Mouse (Mus musculus): ENCODE results near the gene Ldlrap1. TPM values are rescaled to one million over a fixed set of nuclear protein-coding genes. Genes with fewer than 3 reads are reported as not detected.

Ldlrap1 gene
- polyA plus RNA-seq (2012; rRNA removed), result 1.6 TPM in 2 replicates

DNA sequence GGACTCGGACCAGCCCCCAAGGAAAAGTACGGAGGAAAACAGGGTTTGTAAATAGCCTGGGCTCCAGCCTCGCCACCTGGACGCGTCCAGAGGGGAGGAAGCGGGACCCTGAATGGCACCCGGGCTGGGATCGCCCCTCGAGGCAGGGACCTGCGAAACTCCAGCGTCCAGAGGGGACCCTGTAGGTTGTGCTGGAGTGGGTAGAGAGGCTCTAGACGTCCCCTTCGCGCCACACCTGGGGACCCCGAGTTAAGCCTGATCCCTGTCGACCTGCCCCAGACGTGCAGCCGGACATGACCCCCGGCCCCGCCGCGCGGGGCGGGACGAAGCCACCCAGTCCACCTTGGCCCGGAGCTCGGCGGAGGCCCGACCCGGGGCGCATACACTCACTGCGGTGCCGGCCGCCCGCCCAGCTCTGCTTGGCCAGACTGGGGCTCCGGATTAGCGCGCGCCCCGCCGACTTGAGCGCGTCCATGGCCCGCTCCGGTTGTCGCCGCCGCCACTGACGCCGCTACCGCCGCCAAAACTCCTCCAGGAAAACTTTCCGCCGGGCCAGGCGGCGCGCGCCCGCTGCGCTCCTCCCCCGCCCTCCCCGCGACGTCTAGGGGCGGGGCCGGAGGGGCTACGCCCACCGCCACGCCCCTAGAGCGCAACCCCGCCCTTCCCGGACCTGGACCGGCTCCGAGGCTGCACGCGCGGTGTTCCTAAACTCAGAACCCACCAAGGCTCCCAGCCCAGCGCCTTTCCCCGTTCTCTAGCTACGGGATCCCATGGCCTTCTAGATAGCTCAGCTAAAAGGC lies at the start of gene Ldlrap1:
TSS of gene Ldlrap1 (minus strand) at position 599 of the 800 bp plus-strand sequence.

DNA sequence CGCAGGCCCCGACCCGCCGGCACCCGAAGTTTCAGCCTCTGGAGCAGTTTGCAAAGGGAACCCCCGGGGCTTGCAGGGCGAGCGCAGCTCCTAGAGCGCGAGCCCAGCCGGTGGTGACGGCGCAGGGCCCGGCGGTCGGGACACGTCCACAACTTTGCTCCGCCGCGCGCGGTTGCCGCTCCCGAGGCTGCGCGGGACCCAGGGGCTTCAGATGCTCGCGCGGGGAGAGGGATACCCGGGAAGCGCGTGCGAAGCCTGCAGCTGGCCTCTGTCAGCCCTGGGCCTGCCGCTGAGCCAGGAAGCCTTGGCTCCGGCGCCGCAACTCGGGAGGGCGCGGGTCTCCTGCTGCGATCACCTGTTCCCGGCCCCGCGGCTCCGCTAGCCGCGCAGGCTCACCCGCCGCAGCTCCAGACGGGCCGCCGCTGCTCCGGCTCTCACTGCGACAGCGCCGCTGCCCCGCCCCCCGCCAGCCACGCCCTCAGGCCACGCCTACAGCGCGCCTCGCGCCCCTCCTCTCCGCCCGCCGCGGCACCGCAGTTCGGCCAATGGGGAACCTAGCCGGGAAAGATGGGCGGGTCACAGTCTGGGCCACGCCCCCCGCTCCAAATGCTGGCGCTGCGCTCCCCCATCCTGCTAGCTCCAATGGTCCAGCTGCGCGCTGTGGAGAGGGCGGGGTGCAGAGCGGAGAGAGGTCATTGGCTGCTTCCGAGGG lies 63.8 kb downstream of the Ldlrap1 start, which contains the start of gene Man1c1:
TSS of gene Man1c1 (minus strand) at position 456 of the 712 bp plus-strand sequence.

Other genes with a start within 250 kb of the Ldlrap1 start
- gene Mtfr1l, start 232.6 kb downstream of the Ldlrap1 start, polyA plus RNA-seq (2012; rRNA removed), result 152 TPM in 2 replicates
- gene Selenon, start 215.9 kb downstream of the Ldlrap1 start, polyA plus RNA-seq (2012; rRNA removed), result 29.5 and 30.2 TPM in 2 replicates
- 5.1 and 5.7 TPM in 2 replicates for gene Man1c1, start 63.7 kb downstream of the Ldlrap1 start, polyA plus RNA-seq (2012; rRNA removed)
- 64.4 and 66.7 TPM in 2 replicates for gene Maco1, start 85.3 kb upstream of the Ldlrap1 start, polyA plus RNA-seq (2012; rRNA removed)
- gene Rhd, start 96.5 kb upstream of the Ldlrap1 start, polyA plus RNA-seq (2012; rRNA removed), result 0.35 and 0.82 TPM in 2 replicates
- 168 and 172 TPM in 2 replicates for gene Tmem50a, start 147.0 kb upstream of the Ldlrap1 start, polyA plus RNA-seq (2012; rRNA removed)
- gene Rsrp1, start 155.6 kb upstream of the Ldlrap1 start, polyA plus RNA-seq (2012; rRNA removed), result 622 and 653 TPM in 2 replicates
- 59.8 TPM in 2 replicates for gene Syf2, start 162.9 kb upstream of the Ldlrap1 start, polyA plus RNA-seq (2012; rRNA removed)

Measured in central nervous system, embryonic 18 days (tissue).